Mouse (Mus musculus): ENCODE data around the gene Flt1. TPM values are rescaled to one million over a fixed set of nuclear protein-coding genes. Genes with fewer than 3 reads are reported as not detected.

Flt1 gene
- polyA plus RNA-seq, 1 experiment = 3.6 TPM

DNA sequence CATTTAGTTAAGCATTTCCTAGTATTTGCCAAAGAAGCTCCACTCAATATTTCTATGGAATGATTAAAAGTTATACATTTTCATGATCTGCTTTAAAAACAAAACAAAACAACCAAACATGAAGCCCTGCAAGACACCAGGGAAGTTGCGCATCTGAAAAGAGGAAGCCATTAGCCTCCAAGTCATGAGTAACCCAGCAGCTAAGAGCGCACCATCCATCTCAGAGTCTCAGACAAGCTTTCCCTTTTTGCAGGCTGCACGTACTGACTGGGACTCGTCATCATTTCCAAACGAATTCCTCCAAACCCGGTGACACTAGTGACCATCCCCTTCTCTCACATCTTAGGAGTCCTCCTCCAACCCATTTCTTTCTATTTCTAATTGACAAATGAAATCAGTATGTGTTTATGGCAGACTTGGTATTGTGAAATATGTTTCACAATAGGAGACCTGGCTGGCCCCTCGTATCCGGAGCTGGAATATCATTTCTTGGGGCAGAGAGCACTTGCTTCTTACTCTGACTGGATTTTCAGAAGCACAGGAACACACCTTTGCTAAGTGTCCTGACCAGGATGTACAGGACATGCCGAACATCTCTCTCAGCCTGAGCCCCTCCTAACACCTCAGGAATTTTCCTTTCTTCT lies 16.8 kb upstream of the Flt1 start:
- Histone ChIP-seq H3K27ac (ENCODE audit: insufficient read depth, low read depth, low read length) (no peak overlapping the region), H3K4me3 (ENCODE audit: low read depth, low read length) (no peak overlapping the region), H3K27me3 (ENCODE audit: control insufficient read depth, insufficient read depth, low read length) (no peaks in the 10 kb centered on the region), H3K4me1 (ENCODE audit: control insufficient read depth, insufficient read depth, insufficient read length, low read length) (no peaks in the 10 kb centered on the region), H3K36me3 (ENCODE audit: control insufficient read depth, insufficient read depth, low read length) (no peaks in the 10 kb centered on the region)
- 70% methylated on average over 9 of the region's 9 CpGs for WGBS
- TF ChIP-seq CTCF (IDR thresholded peaks at IDR 0.05; ENCODE audit: extremely low read depth, insufficient read length, insufficient replicate concordance, low read depth, low read length) = no peak
- no peak for TF ChIP-seq POLR2A (IDR thresholded peaks at IDR 0.05; ENCODE audit: low read depth, low read length)

DNA sequence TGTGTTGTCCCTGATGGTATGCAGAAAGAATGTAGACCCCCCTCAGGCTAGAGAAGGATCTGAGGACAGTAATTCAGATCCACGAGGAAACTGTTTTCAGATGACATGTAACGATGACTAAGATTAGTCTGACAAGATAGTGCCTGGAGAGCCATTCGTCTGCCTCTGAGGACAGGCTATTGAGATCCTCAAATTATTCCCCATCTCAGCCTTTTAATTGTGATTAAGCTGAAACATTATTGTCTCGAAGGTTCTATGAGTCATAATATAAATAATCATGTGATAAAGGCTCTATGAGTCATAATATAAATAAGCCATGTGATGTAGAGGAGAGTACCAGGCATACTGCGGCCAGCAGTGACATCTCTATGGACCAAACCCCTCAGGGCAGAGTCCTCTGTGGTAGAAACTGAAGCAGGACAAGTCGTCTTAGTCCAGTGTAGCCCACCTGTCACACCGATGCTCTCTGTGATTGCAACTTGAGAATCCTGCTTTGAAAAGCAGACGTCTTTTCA lies 11.0 kb upstream of the Flt1 start:
- no peak overlapping the region for H3K27ac ChIP-seq (ENCODE audit: insufficient read depth, low read depth, low read length)
- WGBS = 56% methylated on average over 8 of the region's 8 CpGs
- no peak overlapping the region for H3K4me3 ChIP-seq (ENCODE audit: low read depth, low read length)
- H3K27me3 ChIP-seq (ENCODE audit: control insufficient read depth, insufficient read depth, low read length) = no peaks in the 10 kb centered on the region
- TF ChIP-seq CTCF (IDR thresholded peaks at IDR 0.05; ENCODE audit: extremely low read depth, insufficient read length, insufficient replicate concordance, low read depth, low read length) = no peak
- no peak for TF ChIP-seq POLR2A (IDR thresholded peaks at IDR 0.05; ENCODE audit: low read depth, low read length)
- no peaks in the 10 kb centered on the region for H3K36me3 ChIP-seq (ENCODE audit: control insufficient read depth, insufficient read depth, low read length)
- no peaks in the 10 kb centered on the region for H3K4me1 ChIP-seq (ENCODE audit: control insufficient read depth, insufficient read depth, insufficient read length, low read length)

DNA sequence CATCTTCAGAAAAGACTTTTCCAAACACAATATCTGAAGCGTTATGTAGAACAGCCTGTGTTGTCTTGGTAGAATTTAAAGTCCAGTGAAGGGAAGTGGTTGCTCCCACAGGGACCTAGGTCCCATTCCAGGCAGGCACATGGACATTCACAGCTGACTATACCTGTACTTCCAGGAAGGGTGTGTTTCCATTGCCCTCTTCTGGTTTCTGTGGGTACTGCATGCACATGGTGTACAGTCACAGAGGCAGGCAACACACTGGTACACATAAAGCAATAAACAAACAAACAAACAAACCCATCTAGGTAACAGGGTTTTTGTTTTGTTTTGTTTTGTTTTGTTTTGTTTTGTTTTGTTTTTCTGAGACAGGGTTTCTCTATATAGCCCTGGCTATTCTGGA lies 7.9 kb upstream of the Flt1 start:
- 94% methylated on average over 1 of the region's 1 CpGs for WGBS
- H3K4me1 ChIP-seq (ENCODE audit: control insufficient read depth, insufficient read depth, insufficient read length, low read length) = no peaks in the 10 kb centered on the region
- TF ChIP-seq POLR2A (IDR thresholded peaks at IDR 0.05; ENCODE audit: low read depth, low read length) (no peak), CTCF (IDR thresholded peaks at IDR 0.05; ENCODE audit: extremely low read depth, insufficient read length, insufficient replicate concordance, low read depth, low read length) (no peak)
- H3K27ac ChIP-seq (ENCODE audit: insufficient read depth, low read depth, low read length) = no peak overlapping the region
- H3K4me3 ChIP-seq (ENCODE audit: low read depth, low read length) = no peak overlapping the region
- H3K27me3 ChIP-seq (ENCODE audit: control insufficient read depth, insufficient read depth, low read length) = no peaks in the 10 kb centered on the region
- no peaks in the 10 kb centered on the region for H3K36me3 ChIP-seq (ENCODE audit: control insufficient read depth, insufficient read depth, low read length)

- H3K4me3 ChIP-seq (ENCODE audit: low read depth, low read length) = no peak overlapping the region
- H3K27ac ChIP-seq (ENCODE audit: insufficient read depth, low read depth, low read length) = no peak overlapping the region
- WGBS = 64% methylated on average over 5 of the region's 5 CpGs
- H3K4me1 ChIP-seq (ENCODE audit: control insufficient read depth, insufficient read depth, insufficient read length, low read length) = no peaks in the 10 kb centered on the region
- TF ChIP-seq POLR2A (IDR thresholded peaks at IDR 0.05; ENCODE audit: low read depth, low read length) (no peak), CTCF (IDR thresholded peaks at IDR 0.05; ENCODE audit: extremely low read depth, insufficient read length, insufficient replicate concordance, low read depth, low read length) (no peak)
- H3K27me3 ChIP-seq (ENCODE audit: control insufficient read depth, insufficient read depth, low read length) = no peaks in the 10 kb centered on the region
- H3K36me3 ChIP-seq (ENCODE audit: control insufficient read depth, insufficient read depth, low read length) = no peaks in the 10 kb centered on the region
Measured at GRCm38 (mm10) chr5:147732926-147733325, 7.1 kb upstream of the Flt1 start.

DNA sequence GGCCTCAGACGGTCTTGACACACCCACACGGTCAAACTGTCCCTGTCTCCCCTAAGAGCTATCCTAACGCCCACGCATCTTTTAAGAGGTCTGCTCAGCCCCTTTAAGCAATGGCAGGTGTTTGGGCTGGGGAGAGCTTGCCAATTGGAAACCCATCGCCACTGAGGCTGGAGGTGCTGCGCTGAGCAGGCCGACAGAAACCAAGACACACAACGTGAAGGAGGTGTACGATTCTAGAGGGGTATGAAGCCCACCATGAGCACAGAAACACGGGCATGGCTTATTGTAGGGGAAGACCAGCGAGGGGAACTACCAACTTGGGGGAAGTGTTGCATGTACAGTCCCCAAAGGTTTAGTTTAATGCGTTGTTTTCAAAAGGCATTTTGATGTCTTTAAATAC lies 1.7 kb upstream of the Flt1 start:
- Histone ChIP-seq H3K4me3 (ENCODE audit: low read depth, low read length) (no peak overlapping the region), H3K36me3 (ENCODE audit: control insufficient read depth, insufficient read depth, low read length) (no peaks in the 10 kb centered on the region), H3K27me3 (ENCODE audit: control insufficient read depth, insufficient read depth, low read length) (peaks cover 39% of the 10 kb centered on the region), H3K4me1 (ENCODE audit: control insufficient read depth, insufficient read depth, insufficient read length, low read length) (0 out of 2 replicates have a peak, but pooled peaks cover 4% of the 10 kb centered on the region), H3K27ac (ENCODE audit: insufficient read depth, low read depth, low read length) (no peak overlapping the region)
- WGBS = 18% methylated on average over 12 of the region's 12 CpGs
- TF ChIP-seq POLR2A (IDR thresholded peaks at IDR 0.05; ENCODE audit: low read depth, low read length) (no peak), CTCF (IDR thresholded peaks at IDR 0.05; ENCODE audit: extremely low read depth, insufficient read length, insufficient replicate concordance, low read depth, low read length) (no peak)

DNA sequence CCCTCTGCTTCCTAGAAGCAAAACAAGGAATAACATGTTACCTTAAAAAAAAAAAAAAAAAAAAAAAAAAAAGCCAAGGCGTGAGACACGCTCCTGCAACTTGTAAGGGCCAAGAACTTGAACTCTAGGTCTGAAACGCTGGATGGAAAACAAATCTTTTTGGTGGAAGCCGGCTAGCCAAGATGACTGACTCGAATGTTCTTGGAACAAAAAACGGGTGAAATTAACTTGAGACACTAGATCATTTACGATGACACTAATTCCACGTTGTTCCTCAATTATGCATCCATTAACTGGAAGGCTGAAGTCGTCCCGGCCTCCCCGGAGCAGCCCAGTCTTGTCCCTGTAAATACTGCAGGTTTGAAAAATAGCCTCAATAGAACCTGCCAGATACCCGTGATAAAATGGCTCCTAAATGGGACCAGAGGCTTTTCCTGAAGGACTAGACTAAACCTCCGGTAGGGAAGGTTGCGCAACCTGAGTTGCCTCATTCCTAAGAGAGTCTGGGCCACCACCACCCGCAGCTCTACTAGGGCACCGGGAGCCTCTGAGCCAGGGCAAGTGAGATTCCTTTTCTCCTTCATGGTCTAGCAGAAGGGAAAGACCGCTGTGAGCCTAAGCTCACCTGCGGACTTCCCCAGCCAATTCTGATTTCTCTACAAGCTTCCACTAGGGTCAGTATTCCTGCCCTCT lies 1.0 kb upstream of the Flt1 start:
- 0 out of 2 replicates have a peak, but pooled peaks cover 4% of the 10 kb centered on the region for H3K4me1 ChIP-seq (ENCODE audit: control insufficient read depth, insufficient read depth, insufficient read length, low read length)
- TF ChIP-seq POLR2A (IDR thresholded peaks at IDR 0.05; ENCODE audit: low read depth, low read length) (no peak), CTCF (IDR thresholded peaks at IDR 0.05; ENCODE audit: extremely low read depth, insufficient read length, insufficient replicate concordance, low read depth, low read length) (no peak)
- H3K36me3 ChIP-seq (ENCODE audit: control insufficient read depth, insufficient read depth, low read length) = no peaks in the 10 kb centered on the region
- peaks cover 39% of the 10 kb centered on the region for H3K27me3 ChIP-seq (ENCODE audit: control insufficient read depth, insufficient read depth, low read length)
- H3K27ac ChIP-seq (ENCODE audit: insufficient read depth, low read depth, low read length) = no peak overlapping the region
- WGBS = 4% methylated on average over 18 of the region's 18 CpGs
- no peak overlapping the region for H3K4me3 ChIP-seq (ENCODE audit: low read depth, low read length)
